Mouse (Mus musculus): ENCODE data around the gene Hist1h1t.

Gene Hist1h1t

DNA sequence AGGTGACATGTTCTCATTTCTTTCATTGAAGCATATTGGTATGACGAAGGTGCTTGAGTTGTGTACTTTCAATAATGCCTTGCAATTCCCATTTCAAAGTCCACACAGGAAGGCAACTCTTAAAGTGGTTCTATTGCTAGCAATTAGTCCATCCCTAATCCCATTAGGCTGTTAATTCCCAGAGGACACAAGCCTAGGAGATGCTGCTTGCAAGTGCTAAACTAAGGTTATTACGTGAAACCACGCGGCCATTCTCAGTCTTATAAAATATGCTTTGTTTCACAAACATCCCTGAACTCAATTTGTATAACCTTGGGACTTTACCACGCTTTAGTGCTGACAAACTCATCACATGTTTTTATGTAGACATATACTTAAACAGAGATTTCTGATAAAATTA, 41.5 kb downstream of the Hist1h1t start:
- no peak for DNase-seq (ENCODE audit: low spot score in 2 of 2)

- peak in 1 of 2 experiments; percentile 13 for DNase-seq (ENCODE audit: low spot score in 2 of 2)
Measured at GRCm38 (mm10) chr13:23738041-23738440, 42.4 kb downstream of the Hist1h1t start.

DNA sequence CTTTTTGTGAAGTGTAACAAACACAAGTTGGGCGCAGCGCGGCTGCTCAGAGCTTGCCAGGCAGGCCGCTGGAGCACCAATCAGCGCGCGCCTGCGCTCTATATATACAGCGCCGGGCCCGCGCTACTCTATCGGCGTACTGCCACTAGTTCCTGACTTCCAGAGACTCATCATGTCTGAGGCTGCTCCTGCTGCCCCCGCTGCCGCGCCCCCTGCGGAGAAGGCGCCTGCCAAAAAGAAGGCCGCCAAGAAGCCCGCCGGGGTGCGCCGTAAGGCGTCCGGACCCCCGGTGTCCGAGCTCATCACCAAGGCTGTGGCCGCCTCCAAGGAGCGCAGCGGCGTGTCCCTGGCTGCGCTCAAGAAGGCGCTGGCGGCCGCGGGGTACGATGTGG, 43.1 kb downstream of the Hist1h1t start, which contains the start of gene Hist1h1c:
Hist1h1c (plus strand) TSS at position 132 of the 392 bp plus-strand sequence.
- DNase-seq (ENCODE audit: low spot score in 2 of 2): peak; percentile 89 to 92

GRCm38 (mm10) chr13:23739069-23739921, 43.7 kb downstream of the Hist1h1t start:
- peak; percentile 88 to 90 for DNase-seq (ENCODE audit: low spot score in 2 of 2)

- DNase-seq (ENCODE audit: low spot score in 2 of 2): no peak
Measured at GRCm38 (mm10) chr13:23739922-23740252, 44.3 kb downstream of the Hist1h1t start.

GRCm38 (mm10) chr13:23740256-23740840, 44.7 kb downstream of the Hist1h1t start:
- no peak for DNase-seq (ENCODE audit: low spot score in 2 of 2)

DNA sequence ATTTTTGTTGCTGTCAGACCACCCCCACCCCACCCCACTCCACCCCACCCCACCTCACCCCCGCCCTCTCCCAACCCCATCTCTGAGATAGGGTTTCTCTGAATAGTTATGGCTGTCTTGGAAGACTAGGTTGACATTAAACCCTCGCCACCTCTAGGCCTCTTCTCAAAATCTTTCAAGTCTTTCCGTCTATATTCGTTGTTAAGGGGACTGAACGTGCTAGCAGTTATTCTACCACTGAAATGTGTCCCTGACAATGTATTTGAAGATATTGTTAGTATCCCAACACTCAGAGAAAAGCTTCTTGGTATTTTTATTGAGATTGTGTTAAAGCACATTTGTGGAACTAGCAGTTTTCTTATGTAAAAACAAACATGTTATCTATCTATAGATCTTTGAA, 45.3 kb downstream of the Hist1h1t start:
- no peak for DNase-seq (ENCODE audit: low spot score in 2 of 2)

DNA sequence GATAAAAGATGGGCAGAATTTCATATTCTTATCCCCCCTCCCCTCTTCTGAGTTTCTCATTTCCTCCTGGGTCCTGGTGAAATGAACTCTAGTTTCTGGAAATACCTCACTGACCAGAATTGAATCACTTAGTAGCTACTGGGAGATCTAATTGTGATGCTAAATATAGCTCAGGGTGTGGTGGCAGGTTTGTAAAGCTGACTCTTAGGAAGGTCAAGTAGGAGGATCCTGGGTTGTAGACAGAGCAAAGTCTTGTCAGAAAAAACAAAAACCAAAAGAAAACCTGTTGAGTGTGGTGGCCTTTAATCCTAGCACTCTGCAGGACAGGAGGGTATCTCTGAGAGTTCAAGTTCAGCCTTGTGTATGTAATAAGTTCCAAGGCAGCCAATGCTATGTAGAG, 46.4 kb downstream of the Hist1h1t start:
- DNase-seq (ENCODE audit: low spot score in 2 of 2): no peak

DNA sequence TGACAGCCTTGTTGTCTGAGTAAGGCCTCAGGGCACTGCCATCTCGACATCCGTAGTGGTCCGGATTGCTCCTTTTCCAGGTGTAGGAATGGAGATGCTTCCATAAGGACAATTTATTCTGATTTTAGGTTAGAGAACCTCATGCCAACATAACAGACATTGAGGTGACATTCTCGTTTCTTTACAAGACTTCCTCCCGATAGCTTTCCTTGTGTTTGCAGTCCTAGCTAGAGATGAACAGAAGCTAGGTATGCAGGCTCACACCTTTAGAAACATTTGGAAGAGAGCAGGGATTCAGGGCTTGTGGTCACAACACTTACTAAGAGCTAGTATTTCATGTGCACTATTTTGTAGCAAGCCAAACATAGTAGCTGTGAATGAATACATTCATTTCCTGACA, 47.6 kb downstream of the Hist1h1t start:
- DNase-seq (ENCODE audit: low spot score in 2 of 2): no peak

GRCm38 (mm10) chr13:23743963-23744362, 48.3 kb downstream of the Hist1h1t start:
- no peak for DNase-seq (ENCODE audit: low spot score in 2 of 2)

DNA sequence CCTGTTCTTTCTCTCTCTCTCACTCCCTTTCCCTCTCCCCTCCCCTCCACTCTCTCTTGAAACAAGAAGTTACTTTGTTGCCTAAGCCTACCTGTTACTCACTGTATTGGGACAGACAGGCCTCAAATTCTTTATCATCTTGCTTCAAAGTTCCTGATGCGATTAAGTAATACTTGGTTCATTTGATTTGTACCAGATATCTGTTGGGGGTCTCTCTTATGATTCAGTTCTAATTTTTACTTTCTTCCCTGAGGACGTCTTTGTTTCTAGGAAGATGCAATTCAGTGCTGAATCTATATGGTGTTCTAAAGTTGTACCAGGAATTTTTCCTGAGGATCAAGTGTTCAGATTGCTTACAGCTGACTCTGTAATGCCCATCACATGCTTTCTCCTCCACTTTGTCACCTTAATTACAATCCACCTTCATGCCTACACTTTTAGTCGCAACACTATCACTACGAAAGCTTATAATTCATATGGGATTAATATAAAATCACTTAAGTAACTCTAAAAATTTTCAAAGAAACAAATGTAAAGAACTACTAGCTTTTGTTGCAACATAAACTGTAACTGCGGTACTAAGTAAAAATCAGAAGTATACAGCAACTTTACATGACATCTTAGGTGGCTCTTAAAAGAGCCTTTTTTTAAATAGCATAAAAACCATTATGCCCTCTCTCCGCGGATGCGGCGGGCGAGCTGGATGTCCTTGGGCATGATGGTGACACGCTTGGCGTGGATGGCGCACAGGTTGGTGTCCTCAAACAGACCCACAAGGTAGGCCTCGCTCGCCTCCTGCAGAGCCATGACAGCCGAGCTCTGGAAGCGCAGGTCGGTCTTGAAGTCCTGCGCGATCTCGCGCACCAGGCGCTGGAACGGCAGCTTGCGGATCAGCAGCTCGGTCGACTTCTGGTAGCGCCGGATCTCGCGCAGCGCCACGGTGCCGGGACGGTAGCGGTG, 49.1 kb downstream of the Hist1h1t start:
- no peak for DNase-seq (ENCODE audit: low spot score in 2 of 2)

DNA sequence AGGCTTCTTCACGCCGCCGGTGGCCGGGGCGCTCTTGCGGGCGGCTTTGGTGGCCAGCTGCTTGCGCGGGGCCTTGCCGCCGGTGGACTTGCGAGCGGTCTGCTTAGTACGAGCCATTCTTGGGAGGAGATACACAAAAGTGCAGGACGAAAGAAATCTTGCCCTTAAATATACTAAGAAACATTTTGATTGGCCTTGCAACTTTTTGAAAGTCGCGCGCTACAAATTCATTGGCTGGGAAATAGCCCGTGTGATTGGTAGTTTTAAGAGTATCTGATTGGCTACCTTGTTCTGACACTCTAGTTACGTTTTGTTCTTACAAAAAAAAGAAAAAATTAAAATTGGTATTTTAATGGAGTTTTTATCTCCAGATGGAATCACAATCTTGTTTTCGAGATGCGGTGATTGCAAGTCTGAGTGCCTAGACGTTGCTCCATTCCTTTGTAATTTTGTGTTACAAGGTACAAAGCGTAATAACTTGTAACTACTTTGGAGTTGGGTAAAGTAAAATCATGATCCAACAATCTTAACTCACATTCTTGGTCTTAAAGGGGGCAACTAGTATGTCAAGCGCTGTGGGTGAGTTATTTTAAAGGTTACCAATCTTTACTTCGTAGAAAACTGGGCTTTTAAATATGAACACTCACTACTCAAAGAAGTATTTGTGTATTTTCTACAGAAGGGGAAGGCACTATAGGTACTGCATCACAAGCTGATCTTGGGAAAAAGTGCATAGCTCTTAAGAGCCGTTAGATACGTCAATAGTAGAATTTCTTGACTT, 50.0 kb downstream of the Hist1h1t start, which contains the start of gene Hist1h3c:
Hist1h3c (minus strand) TSS at position 222 of the 781 bp plus-strand sequence.
- DNase-seq (ENCODE audit: low spot score in 2 of 2): peak; percentile 79 to 85
